Mouse (Mus musculus) midbrain, embryonic 16.5 days (tissue): ENCODE results near the gene Dnlz. TPM values are rescaled to one million over a fixed set of nuclear protein-coding genes. Genes with fewer than 3 reads are reported as not detected.

ENCODE experiments used
- ATAC-seq: fragments of 200-750 bp; cut with Nextera tagmentation; 2 replicates; pipeline ENCODE4 v1.8.0; 2017; ENCODE audit warnings: moderate TSS enrichment
- H3K27ac ChIP-seq: fragments of 300-500 bp; sonication (generic); 2 replicates; pipeline ENCODE4 v1.5.1; 2014; ENCODE audit warnings: mild to moderate bottlenecking, low read length, mixed read lengths
- H3K27me3 ChIP-seq: fragments of 300-500 bp; sonication (generic); 2 replicates; pipeline ENCODE4 v1.6.1; 2014; ENCODE audit warnings: low read depth, low read length, mixed read lengths; ENCODE audit not compliant: control insufficient read depth, insufficient read depth
- H3K36me3 ChIP-seq: fragments of 300-500 bp; sonication (generic); 2 replicates; pipeline ENCODE4 v1.6.1; 2014; ENCODE audit warnings: mild to moderate bottlenecking, low read length, moderate library complexity, mixed read lengths; ENCODE audit not compliant: control insufficient read depth, insufficient read depth
- H3K4me1 ChIP-seq: fragments of 300-500 bp; sonication (generic); 2 replicates; pipeline ENCODE4 v1.6.1; 2014; ENCODE audit warnings: mild to moderate bottlenecking, low read length, mixed read lengths; ENCODE audit not compliant: control insufficient read depth, insufficient read depth
- H3K4me2 ChIP-seq: fragments of 300-500 bp; sonication (generic); 2 replicates; pipeline ENCODE4 v1.6.1; 2014; ENCODE audit warnings: mild to moderate bottlenecking, low read length, mixed read lengths
- H3K4me3 ChIP-seq: fragments of 300-500 bp; sonication (generic); 2 replicates; pipeline ENCODE4 v1.5.1; 2014; ENCODE audit warnings: low read depth, mild to moderate bottlenecking, low read length, moderate library complexity, mixed read lengths
- H3K9ac ChIP-seq: fragments of 300-500 bp; sonication (generic); 2 replicates; pipeline ENCODE4 v1.6.1; 2014; ENCODE audit warnings: low read depth, low read length, mixed read lengths
- H3K9me3 ChIP-seq: fragments of 300-500 bp; sonication (generic); replicated peaks from 2 replicates; pipeline ENCODE4 v1.6.1; 2014; ENCODE audit warnings: mild to moderate bottlenecking, low read length, mixed read lengths; ENCODE audit not compliant: control insufficient read depth, poor library complexity, severe bottlenecking
- WGBS: fragments of 180-500 bp; shearing (Covaris S2); extraction: QIAGEN DNeasy Blood & Tissue Kit; methylation state at CpG from one replicate; pipeline ENCODE4 v1.1.7; 2014; 5-methylcytosine and 5-hydroxymethylcytosine counted together
- polyA plus RNA-seq: library from polyadenylated mRNA; unstranded; fragments of >200 nt; fragmentation: Nextera tagmentation; extraction: Ambion mirVana; gene quantifications from 2 replicates; pipeline ENCODE4 v1.2.1, GENCODE M21; 2015

Gene Dnlz
- polyA plus RNA-seq, 1 experiment from 2014 or later, result 27.2 TPM

GRCm38 (mm10) chr2:26360772-26361171, 8.9 kb upstream of the Dnlz start, which contains the start of gene Card9:
Card9 (minus strand) TSS chr2:26360918.
- Histone ChIP-seq H3K4me2 (no peak within 1 kb of the TSS), H3K27ac (no peak within 1 kb of the TSS), H3K9ac (no peak within 1 kb of the TSS), H3K4me3 (no peak within 1 kb of the TSS), H3K9me3 (no peaks in the 10 kb centered on the region), H3K4me1 (no peaks in the 10 kb centered on the region), H3K36me3 (peaks cover 17% of the 10 kb centered on the region; the same call in 1 of the 2 replicates), H3K27me3 (no peaks in the 10 kb centered on the region)
- no peak for ATAC-seq
- 62% methylated on average over 3 of the region's 3 CpGs for WGBS

DNA sequence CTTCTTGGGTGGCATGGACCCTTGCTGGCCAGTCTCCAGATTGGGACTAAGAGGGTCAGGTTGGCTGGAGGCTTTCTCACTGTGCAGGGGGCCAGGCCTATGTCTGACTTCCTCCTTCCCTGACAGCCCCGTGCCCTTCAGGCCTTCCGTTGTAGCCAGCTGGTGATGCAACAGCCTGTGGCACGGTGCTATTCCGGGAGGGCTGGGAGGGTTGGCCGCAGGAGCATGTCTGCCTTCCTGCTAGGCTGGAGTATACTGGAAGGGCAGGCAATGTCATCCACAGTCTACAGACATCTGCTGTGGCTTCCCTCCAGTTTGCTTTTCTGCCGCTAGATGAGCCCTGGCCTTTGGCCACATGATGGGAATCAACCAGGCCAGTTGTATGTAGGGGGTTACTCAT, 8.1 kb upstream of the Dnlz start:
- peaks cover 12% of the 10 kb centered on the region; the same call in 1 of the 2 replicates for H3K36me3 ChIP-seq
- no peak overlapping the region for H3K4me2 ChIP-seq
- no peak overlapping the region for H3K4me3 ChIP-seq
- no peak overlapping the region for H3K9ac ChIP-seq
- no peaks in the 10 kb centered on the region for H3K4me1 ChIP-seq
- H3K9me3 ChIP-seq, result no peaks in the 10 kb centered on the region
- WGBS, result 83% methylated on average over 6 of the region's 6 CpGs
- ATAC-seq, result no peak
- no peak overlapping the region for H3K27ac ChIP-seq
- no peaks in the 10 kb centered on the region for H3K27me3 ChIP-seq

DNA sequence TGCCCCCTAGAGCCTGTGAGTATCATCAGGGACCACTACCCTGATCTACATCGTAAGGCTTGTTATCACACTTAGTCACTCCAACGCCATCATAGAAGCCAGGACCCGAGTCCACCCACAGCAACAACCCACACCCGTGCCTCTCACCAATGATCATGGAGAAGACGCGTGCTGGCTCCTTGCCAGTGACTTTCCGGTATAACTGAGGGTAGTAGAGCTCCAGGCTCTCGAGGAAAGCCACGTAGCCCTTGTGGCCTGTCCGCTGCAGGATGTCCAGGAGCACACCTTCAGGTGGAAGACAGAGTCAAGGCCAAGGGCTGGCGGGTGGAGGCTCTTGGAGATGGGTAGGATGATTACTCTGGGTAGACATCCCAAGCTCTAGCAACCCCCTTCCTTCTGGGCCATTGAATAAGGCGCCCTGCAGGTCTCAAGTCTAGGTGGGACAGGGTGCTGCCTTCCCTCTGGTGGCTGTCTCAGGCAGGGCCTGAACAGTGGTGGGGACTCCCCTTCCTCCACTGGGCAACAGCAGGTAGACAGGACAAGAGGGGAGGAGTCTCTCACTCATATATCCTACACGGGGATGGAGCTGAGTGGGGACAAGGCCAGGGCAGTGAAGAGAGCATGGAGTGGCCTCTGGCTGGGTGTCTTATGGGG, 6.9 kb upstream of the Dnlz start:
- Histone ChIP-seq H3K27me3 (no peaks in the 10 kb centered on the region), H3K36me3 (0 out of 2 replicates have a peak, but pooled peaks cover 6% of the 10 kb centered on the region), H3K27ac (no peak overlapping the region), H3K4me1 (peaks cover 1% of the 10 kb centered on the region; the same call in 1 of the 2 replicates), H3K9ac (no peak overlapping the region), H3K4me2 (no peak overlapping the region), H3K4me3 (no peak overlapping the region), H3K9me3 (no peaks in the 10 kb centered on the region)
- no peak for ATAC-seq
- 87% methylated on average over 13 of the region's 13 CpGs for WGBS

DNA sequence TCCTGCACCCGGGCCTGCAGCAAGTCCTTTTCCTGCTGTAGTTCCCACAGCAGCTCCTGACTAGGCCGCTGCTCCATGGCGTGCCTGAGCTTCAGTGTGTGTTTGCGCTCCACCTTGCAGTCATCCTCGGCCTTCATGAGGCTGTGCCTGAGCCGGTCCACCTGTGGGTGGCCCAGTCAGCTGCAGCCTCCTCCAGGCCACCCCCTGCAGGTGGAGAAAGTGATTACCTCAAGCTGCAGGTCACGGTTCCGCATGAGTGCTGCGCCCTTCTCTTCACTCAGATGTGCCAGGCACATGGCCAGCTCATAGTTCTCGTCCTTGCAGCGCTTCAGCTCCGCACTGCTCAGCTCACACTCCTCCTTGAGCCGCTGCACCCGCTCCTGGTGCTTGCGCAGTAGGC, 5.6 kb upstream of the Dnlz start:
- Histone ChIP-seq H3K36me3 (no peaks in the 10 kb centered on the region), H3K27me3 (no peaks in the 10 kb centered on the region), H3K27ac (no peak overlapping the region), H3K4me1 (peaks cover 13% of the 10 kb centered on the region), H3K4me3 (no peak overlapping the region), H3K9me3 (no peaks in the 10 kb centered on the region), H3K9ac (no peak overlapping the region), H3K4me2 (no peak overlapping the region)
- 43% methylated on average over 15 of the region's 15 CpGs for WGBS
- no peak for ATAC-seq

DNA sequence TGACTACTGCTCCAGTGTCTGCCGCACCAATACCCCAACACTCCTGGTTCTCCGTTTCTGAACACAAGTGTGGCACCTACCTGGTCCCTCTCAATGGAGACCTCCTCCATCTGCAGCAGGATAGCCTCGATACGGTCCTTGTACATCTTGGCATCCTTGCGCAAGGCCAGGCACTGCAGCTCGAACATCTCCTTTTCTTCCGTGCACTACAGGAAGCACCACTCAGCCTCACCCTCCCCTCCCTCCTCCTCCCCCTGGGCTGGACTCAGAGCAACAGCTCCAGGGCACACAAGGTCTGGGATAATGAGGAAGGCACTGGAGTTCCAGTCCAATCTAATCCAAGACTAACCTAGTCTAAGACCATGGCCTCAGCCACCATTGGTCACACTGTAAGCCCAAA, 4.8 kb upstream of the Dnlz start:
- Histone ChIP-seq H3K4me2 (no peak overlapping the region), H3K4me1 (peaks cover 13% of the 10 kb centered on the region), H3K27me3 (no peaks in the 10 kb centered on the region), H3K27ac (no peak overlapping the region), H3K36me3 (no peaks in the 10 kb centered on the region), H3K4me3 (no peak overlapping the region), H3K9ac (no peak overlapping the region), H3K9me3 (no peaks in the 10 kb centered on the region)
- WGBS, result 80% methylated on average over 7 of the region's 7 CpGs
- ATAC-seq, result no peak

GRCm38 (mm10) chr2:26356231-26356630, 4.3 kb upstream of the Dnlz start:
- Histone ChIP-seq H3K36me3 (no peaks in the 10 kb centered on the region), H3K9me3 (no peaks in the 10 kb centered on the region), H3K4me2 (no peak overlapping the region), H3K27ac (no peak overlapping the region), H3K4me3 (no peak overlapping the region), H3K9ac (no peak overlapping the region), H3K4me1 (peaks cover 13% of the 10 kb centered on the region), H3K27me3 (no peaks in the 10 kb centered on the region)
- no peak for ATAC-seq
- WGBS, result 86% methylated on average over 4 of the region's 4 CpGs

DNA sequence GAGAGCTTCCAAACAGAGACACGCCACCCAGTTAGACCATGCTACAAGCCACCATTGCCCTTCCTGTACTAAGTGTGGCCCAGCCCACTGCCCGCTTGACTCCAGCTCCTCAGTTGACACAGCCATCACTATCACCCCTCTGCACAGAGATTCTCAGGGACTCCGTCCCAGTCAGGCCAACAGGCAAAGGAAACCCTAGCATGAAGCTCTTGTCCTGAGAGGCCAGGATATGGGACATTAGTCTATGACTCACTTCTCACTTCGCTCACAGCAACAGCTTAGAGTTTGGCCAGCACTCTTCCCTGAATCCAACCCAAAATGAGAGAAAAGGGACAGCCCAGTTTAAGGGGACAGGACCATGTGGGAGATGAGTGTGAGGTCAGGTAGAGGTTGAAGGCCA, 2.5 kb upstream of the Dnlz start:
- no peak for ATAC-seq
- no peak overlapping the region for H3K9ac ChIP-seq
- WGBS, result 95% methylated on average over 4 of the region's 4 CpGs
- H3K4me1 ChIP-seq, result peaks cover 22% of the 10 kb centered on the region
- no peak overlapping the region for H3K4me2 ChIP-seq
- no peak overlapping the region for H3K27ac ChIP-seq
- no peaks in the 10 kb centered on the region for H3K9me3 ChIP-seq
- 0 out of 2 replicates have a peak, but pooled peaks cover 2% of the 10 kb centered on the region for H3K36me3 ChIP-seq
- H3K4me3 ChIP-seq, result no peak overlapping the region
- no peaks in the 10 kb centered on the region for H3K27me3 ChIP-seq

DNA sequence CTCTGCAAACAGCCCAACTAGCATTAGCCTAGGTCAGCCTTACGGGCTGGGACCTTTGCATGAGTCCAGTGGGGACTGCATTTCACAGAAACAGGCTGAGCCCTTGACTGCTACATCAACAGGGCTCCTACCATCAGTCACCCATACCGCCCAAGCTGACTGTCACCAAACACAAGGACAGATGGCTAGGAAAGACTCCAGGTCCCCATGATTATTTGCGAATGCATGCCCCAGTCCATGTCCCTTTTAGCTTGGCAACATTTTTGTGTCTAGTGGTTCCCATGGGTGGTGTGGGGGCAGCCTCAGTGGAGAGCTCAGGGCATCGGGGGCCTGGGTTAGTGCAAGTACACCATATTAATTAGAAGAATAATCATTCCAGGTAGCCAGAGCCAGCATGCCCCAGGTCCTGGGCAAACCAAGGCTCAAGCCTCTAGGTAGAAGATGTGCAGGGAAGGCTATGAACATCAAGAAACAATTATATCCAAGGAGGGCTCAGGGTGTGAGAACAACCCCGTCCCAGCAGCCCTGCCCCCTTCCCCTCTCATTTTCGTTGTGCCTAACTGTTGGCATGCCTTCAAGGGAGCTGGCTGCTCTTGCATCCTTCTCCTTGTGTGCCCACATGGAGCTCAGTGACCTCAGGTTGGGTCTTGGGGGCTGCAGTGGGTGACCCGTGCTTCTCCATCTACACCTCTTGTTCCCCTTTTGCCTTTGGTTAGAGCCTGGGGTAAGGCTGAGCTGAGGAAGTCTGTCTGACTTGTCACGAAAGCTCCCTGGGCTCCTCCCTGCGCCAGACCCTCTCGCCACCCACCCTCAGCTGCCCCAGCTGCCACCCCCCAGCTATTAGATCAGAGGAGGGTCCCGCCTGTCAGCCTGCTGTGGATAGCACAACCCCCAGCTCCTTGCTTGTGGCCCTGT, 1.4 kb upstream of the Dnlz start:
- no peak for ATAC-seq
- Histone ChIP-seq H3K9ac (peak overlapping the region; percentile 97), H3K27me3 (no peaks in the 10 kb centered on the region), H3K9me3 (no peaks in the 10 kb centered on the region), H3K27ac (peak overlapping the region; percentile 94), H3K36me3 (0 out of 2 replicates have a peak, but pooled peaks cover 2% of the 10 kb centered on the region), H3K4me2 (peak overlapping the region; percentile 93), H3K4me3 (peak overlapping the region; percentile 68), H3K4me1 (peaks cover 22% of the 10 kb centered on the region)
- WGBS, result 90% methylated on average over 11 of the region's 11 CpGs
